Mouse (Mus musculus) megakaryocyte, embryonic 14.5 days (primary cell): ENCODE results near the gene Gm16253.

Experiments
- FLI1 ChIP-seq: IDR thresholded peaks from 2 replicates; pipeline ENCODE4 v1.6.1; 2012; ENCODE audit warnings: low read length, inconsistent platforms, mixed read lengths
- GATA1 ChIP-seq: IDR thresholded peaks from 3 replicates; pipeline ENCODE4 v1.6.1; 2012; ENCODE audit warnings: mixed read lengths, low read length, inconsistent platforms, borderline replicate concordance

- TF ChIP-seq GATA1, result no peak
- TF ChIP-seq FLI1, result no peak
Measured at GRCm38 (mm10) chr3:96566661-96567450, 9.9 kb upstream of the Gm16253 start.
